Mouse (Mus musculus) kidney, adult 2 months (tissue): ENCODE measurements around the gene Olfr1506. TPM values are rescaled to one million over a fixed set of nuclear protein-coding genes. Genes with fewer than 3 reads are reported as not detected.
"Not testable (repeated sequence)": the region's sequence is repeated elsewhere in the genome, so short reads cannot be mapped to it uniquely, and the experiment has no call there.

ENCODE experiments used
- DNase-seq: peaks from one replicate; pipeline ENCODE4 v3.0.0; 2021
- H3K27ac ChIP-seq: fragments of 200-500 bp; 2 replicates; pipeline ENCODE4 v1.5.1; 2012; ENCODE audit warnings: low read depth, low read length, control low read depth, inconsistent platforms; ENCODE audit not compliant: insufficient read depth
- H3K27me3 ChIP-seq: fragments of 200-500 bp; replicated peaks from 2 replicates; pipeline ENCODE4 v1.6.1; 2012; ENCODE audit warnings: mild to moderate bottlenecking, moderate library complexity, low read length, inconsistent platforms; ENCODE audit not compliant: control insufficient read depth, insufficient read depth
- H3K36me3 ChIP-seq: fragments of 200-500 bp; 2 replicates; pipeline ENCODE4 v1.6.1; 2012; ENCODE audit warnings: mild to moderate bottlenecking, moderate library complexity, low read length, inconsistent platforms; ENCODE audit not compliant: control insufficient read depth, insufficient read depth
- H3K4me1 ChIP-seq: fragments of 200-500 bp; 2 replicates; pipeline ENCODE4 v1.6.1; 2011; ENCODE audit warnings: low read length; ENCODE audit not compliant: control insufficient read depth, insufficient read depth
- H3K4me3 ChIP-seq: fragments of 200-500 bp; 2 replicates; pipeline ENCODE4 v1.5.1; 2011; ENCODE audit warnings: mild to moderate bottlenecking, low read depth, low read length, control low read depth; ENCODE audit not compliant: insufficient read depth
- CTCF ChIP-seq: fragments of 200-500 bp; conservative IDR thresholded peaks from 2 replicates; pipeline ENCODE4 v1.5.1; 2011; ENCODE audit warnings: low read depth, mild to moderate bottlenecking, control low read depth, low read length, moderate library complexity, mixed read lengths; ENCODE audit not compliant: insufficient read depth, insufficient read length
- POLR2A ChIP-seq: fragments of 200-500 bp; IDR thresholded peaks from one replicate; pipeline ENCODE4 v1.6.1; 2011; ENCODE audit warnings: low read depth, low read length, control low read depth
- WGBS: fragments of 180-500 bp; shearing (Covaris S2); methylation state at CpG from one replicate; pipeline ENCODE4 v1.1.7; 2018; 5-methylcytosine and 5-hydroxymethylcytosine counted together
- polyA plus RNA-seq: library from polyadenylated mRNA; depleted of rRNA; stranded (reverse); fragments of >200 nt; gene quantifications from 2 replicates; pipeline ENCODE4 v1.2.3, GENCODE M21; 2012; rRNA removed

Olfr1506 gene
- not detected in 2 replicates for polyA plus RNA-seq

DNA sequence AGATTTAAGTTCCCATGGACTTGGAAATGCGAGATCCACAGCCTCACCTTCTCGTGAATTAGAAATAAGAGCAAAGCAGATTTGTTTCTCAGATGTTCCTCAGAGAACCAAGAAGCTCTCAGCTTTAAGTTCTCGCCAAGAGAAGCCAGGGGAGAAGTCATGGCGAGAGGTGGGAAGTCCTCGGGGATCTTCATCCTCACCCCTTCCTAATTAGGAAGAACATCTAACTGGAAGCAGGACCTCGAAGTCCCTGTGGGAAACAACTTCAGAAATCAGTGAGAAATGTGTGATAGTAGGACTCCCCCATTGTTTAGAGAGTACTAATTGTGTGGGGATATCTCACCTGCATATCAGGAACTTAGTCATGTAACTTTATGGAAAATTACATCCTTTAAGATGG lies at the start of gene Olfr1506:
Gene Olfr1506, minus strand, starts transcription at position 101 of the 400 bp plus-strand sequence.
- not testable (repeated sequence) for H3K27me3 ChIP-seq, DNase-seq, H3K4me3 ChIP-seq, H3K27ac ChIP-seq, H3K4me1 ChIP-seq, H3K36me3 ChIP-seq
- no CpG with 5 or more reads among the region's 6 CpGs for WGBS

DNA sequence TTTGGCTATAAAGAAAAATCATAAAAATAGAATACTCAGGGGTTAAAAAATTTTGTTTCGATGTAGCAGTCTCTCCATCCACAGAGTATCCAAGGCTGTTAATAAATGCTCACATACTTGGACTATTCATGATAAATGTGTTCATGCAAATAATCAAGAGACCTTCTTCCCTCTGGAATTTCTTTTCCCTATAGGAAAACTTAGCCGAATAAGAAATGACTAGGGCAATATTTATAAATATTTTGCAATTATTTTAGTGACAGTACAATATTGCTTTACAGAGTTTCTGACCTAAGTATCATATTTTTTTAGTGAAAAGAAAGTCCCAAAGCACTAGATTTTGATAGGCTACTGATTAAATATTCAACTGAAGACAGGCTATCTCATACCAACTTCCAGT lies 46.6 kb upstream of the Olfr1506 start, which contains the start of gene Olfr1271:
Gene Olfr1271, minus strand, starts transcription at position 101 of the 400 bp plus-strand sequence.
- WGBS, result 87% methylated on average over 2 of the region's 2 CpGs
- DNase-seq, result no peak
- H3K4me1 ChIP-seq, result no peaks in the 10 kb centered on the region
- TF ChIP-seq POLR2A, result no peak
- TF ChIP-seq CTCF, result no peak
- H3K4me3 ChIP-seq, result no peak within 1 kb of the TSS
- no peak within 1 kb of the TSS for H3K27ac ChIP-seq
- H3K27me3 ChIP-seq, result no peaks in the 10 kb centered on the region
- H3K36me3 ChIP-seq, result no peaks in the 10 kb centered on the region

DNA sequence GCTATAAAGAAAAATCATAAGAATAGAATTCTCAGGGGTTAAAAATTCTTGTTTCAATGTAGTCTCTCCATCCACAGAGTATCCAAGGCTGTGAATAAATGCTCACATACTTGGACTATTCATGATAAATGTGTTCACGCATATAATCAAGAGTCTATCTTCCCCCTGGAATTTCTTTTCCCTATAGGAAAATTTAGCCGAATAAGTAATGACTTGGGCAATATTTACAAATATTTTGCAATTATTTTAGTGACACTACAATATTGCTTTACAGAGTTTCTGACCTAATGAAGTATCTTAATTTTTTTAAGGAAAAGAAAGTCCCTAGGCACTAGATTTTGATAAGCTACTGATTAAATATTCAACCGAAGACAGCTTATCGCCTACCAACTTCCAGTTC lies 33.2 kb upstream of the Olfr1506 start, which contains the start of gene Olfr142:
Gene Olfr142, minus strand, starts transcription at position 101 of the 400 bp plus-strand sequence.
- no peak within 1 kb of the TSS for H3K4me3 ChIP-seq
- no peaks in the 10 kb centered on the region for H3K27me3 ChIP-seq
- DNase-seq, result no peak
- H3K4me1 ChIP-seq, result no peaks in the 10 kb centered on the region
- H3K27ac ChIP-seq, result no peak within 1 kb of the TSS
- no peaks in the 10 kb centered on the region for H3K36me3 ChIP-seq
- WGBS, result 93% methylated on average over 4 of the region's 4 CpGs
- TF ChIP-seq POLR2A (no peak), CTCF (no peak)

DNA sequence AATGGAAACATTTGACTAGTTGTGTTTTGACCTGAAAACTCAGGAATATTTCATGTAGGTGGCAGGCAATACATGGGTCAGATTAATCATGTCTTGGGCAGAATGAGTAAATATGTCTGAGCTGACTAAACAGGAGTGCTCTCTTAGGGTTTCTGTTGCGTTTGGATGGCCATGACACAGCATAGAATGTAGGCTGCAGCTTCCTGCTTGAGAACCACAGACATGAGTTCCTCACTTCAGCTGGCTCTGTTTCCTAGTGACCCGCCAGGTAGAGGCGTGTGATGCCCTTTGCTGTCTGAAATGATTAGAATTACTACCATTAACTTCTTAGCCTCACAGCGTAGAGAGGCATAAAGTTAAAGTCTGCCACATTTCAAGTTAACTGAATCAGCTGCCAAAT lies 24.7 kb downstream of the Olfr1506 start:
- H3K27ac ChIP-seq, H3K4me3 ChIP-seq, DNase-seq, H3K27me3 ChIP-seq, H3K36me3 ChIP-seq, H3K4me1 ChIP-seq: not testable (repeated sequence)
- WGBS, result no CpG with 5 or more reads among the region's 4 CpGs

DNA sequence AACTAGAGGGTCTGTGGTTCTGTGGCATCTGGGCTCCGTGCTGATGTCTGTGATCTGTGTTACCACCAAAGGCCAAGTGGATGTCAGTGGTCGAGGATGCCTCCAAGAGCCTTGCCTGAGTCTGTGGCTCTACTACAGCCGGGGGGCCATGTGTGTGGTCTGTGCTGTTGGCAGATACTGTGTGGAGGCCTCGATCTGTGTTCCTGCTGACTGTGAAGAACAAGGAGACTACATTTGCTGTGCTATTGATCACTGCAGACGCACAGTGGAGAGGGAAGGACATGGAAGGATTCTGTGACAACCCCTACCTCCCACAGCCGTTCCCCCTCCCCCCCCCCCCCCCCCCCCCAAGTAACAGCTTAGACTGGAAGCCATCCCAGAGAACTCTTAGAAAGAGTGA lies 29.0 kb downstream of the Olfr1506 start:
- not testable (repeated sequence) for H3K4me3 ChIP-seq, H3K27me3 ChIP-seq, DNase-seq, H3K4me1 ChIP-seq, H3K27ac ChIP-seq, H3K36me3 ChIP-seq
- no CpG with 5 or more reads among the region's 6 CpGs for WGBS

DNA sequence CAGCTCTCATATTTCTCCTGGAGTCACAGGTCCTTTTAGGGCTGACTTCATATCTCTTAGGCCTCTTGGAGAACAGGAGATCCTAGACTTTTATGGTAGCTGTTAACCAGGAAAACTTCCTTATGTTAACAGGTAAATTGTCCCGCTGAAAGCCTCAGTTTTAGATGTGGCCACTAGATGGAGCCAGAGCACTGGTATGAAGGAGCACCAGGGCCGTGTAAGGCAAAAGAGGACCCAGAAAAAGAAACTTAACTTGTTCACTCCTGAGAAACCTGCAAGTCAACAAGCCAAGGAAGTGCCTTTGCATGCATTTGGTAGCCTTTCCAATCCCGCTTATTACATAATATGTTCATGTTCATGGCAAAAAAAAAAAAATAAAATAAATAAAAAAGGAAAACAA lies 29.5 kb downstream of the Olfr1506 start:
- H3K4me3 ChIP-seq, H3K4me1 ChIP-seq, H3K27me3 ChIP-seq, H3K36me3 ChIP-seq, DNase-seq, H3K27ac ChIP-seq: not testable (repeated sequence)
- WGBS, result no CpG with 5 or more reads among the region's 3 CpGs

DNA sequence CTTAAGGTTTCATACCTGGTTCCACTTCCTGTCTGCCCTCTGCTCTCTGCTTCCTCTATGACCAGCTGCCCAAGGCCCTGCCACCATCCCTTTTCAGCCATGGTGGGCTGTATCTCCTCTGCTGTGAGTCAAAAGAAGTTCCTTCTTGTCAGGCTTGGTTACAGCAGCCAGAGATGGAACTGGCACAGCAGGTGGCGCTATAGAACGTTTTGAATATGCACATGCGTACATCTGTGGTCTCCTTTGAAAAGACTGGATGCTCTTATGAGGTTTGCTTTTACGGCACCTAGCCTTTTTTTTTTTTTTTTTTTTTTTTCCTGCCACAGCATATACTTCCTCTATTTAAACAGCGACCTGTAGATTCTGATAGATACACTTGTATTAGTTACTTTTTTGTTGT lies 37.2 kb downstream of the Olfr1506 start:
- not testable (repeated sequence) for H3K36me3 ChIP-seq, H3K4me3 ChIP-seq, H3K27me3 ChIP-seq, H3K27ac ChIP-seq, DNase-seq, H3K4me1 ChIP-seq
- WGBS, result no CpG with 5 or more reads among the region's 5 CpGs

DNA sequence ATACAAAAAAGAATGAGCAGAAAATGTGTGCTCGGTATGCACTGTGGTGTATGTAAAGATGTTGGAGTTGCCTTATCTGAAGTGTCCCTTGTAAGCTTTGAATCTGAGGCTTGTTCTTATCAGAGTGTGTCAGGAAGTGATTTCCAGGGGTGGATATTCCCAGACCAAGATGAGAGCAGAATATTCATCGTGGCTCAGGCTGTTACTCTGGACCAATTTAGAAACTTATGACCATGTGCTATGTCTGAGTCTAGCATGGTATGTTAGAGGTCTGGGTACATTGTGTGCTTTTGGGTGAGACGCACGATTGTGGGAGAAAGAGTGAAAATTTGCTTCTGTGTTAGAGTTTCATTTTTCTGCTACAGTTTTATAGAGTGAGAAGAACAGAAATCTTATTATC lies 38.2 kb downstream of the Olfr1506 start:
- H3K27me3 ChIP-seq, H3K4me3 ChIP-seq, DNase-seq, H3K36me3 ChIP-seq, H3K27ac ChIP-seq, H3K4me1 ChIP-seq: not testable (repeated sequence)
- no CpG with 5 or more reads among the region's 4 CpGs for WGBS

Other genes with a start within 250 kb of the Olfr1506 start
- gene Olfr1261, start 233.3 kb downstream of the Olfr1506 start, polyA plus RNA-seq, result not detected in 2 replicates
- not detected in 2 replicates for gene Olfr1262, start 224.3 kb downstream of the Olfr1506 start, polyA plus RNA-seq
- not detected in 2 replicates for gene Olfr1263, start 212.4 kb downstream of the Olfr1506 start, polyA plus RNA-seq
- gene Olfr1264, start 198.9 kb downstream of the Olfr1506 start, polyA plus RNA-seq, result not detected in 2 replicates
- not detected in 2 replicates for gene Olfr1265, start 189.2 kb downstream of the Olfr1506 start, polyA plus RNA-seq
- gene Olfr140, start 160.9 kb downstream of the Olfr1506 start, polyA plus RNA-seq, result not detected in 2 replicates
- not detected in 2 replicates for gene Olfr1269, start 103.1 kb downstream of the Olfr1506 start, polyA plus RNA-seq
- gene Olfr32, start 82.2 kb downstream of the Olfr1506 start, polyA plus RNA-seq, result not detected in 2 replicates
- gene Olfr1270, start 71.4 kb downstream of the Olfr1506 start, polyA plus RNA-seq, result not detected in 2 replicates
- not detected in 2 replicates for gene Olfr142, start 33.1 kb upstream of the Olfr1506 start, polyA plus RNA-seq
- gene Olfr1271, start 46.5 kb upstream of the Olfr1506 start, polyA plus RNA-seq, result not detected in 2 replicates
- not detected in 2 replicates for gene Olfr1272, start 68.3 kb upstream of the Olfr1506 start, polyA plus RNA-seq
- not detected in 2 replicates for gene Gm13769, start 97.7 kb upstream of the Olfr1506 start, polyA plus RNA-seq
- not detected in 2 replicates for gene Olfr1274-ps, start 174.2 kb upstream of the Olfr1506 start, polyA plus RNA-seq